Comparison of ENCODE assay signal across 32 mouse cellular contexts in the genomic region with DNA sequence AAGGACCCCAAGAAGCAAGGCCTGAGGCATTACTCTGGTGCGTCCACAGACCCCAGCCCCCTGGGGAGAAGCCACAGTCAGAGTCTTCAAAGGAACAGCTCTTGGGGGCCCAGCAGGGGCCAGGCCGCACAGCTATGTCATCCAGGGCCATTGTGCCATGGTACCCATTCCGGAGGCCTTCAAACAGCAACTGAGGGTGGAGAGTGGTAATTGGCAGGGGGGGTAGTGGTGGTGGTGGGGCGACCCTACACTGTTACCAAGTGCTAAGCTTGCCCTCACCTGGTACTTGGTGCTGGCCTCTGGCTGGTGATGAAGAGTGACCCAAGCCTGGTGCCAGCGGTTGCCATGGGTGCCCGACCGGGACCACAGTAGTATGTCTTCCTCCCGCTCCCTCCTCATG. TPM values are rescaled to one million over a fixed set of nuclear protein-coding genes. Genes with fewer than 3 reads are reported as not detected.
DNase-seq lines count a peak whose midpoint lies in the region; ATAC-seq and TF ChIP-seq lines count a peak whose summit lies in the region.
"Had no signal": no experiment of that assay in that cellular context is flagged by ENCODE, and none has a peak within 500 bp of the region (broad histone marks: within the 10 kb centered on the region; RNA-seq: fewer than 3 reads in every experiment).

No protein-coding gene starts in this region.

- H3K4me2 ChIP-seq in hindbrain, embryonic 13.5 days, result no peak overlapping the region
- H3K4me2 ChIP-seq in intestine, embryonic 16.5 days (ENCODE audit: low read depth, low read length), result peak overlapping the region; percentile 58
- H3K4me2 ChIP-seq: embryonic facial prominence, embryonic 13.5 days; heart, embryonic 11.5 days; kidney, embryonic 15.5 days; limb, embryonic 12.5 days; liver, embryonic 15.5 days; lung, embryonic 14.5 days had no signal

- H3K4me3 ChIP-seq in hindbrain, embryonic 13.5 days, result no peak overlapping the region
- H3K4me3 ChIP-seq in hindbrain, embryonic 10.5 days, result no peak overlapping the region
- no peak overlapping the region for H3K4me3 ChIP-seq in bone marrow, adult 2 months (replicated peaks; ENCODE audit: control insufficient read depth, low read depth, low read length)
- peak overlapping the region; percentile 53 for H3K4me3 ChIP-seq in intestine, embryonic 16.5 days (ENCODE audit: low read length)
- H3K4me3 ChIP-seq: embryonic facial prominence, embryonic 13.5 days; erythroblast, embryonic 14.5 days; kidney, embryonic 15.5 days; layer of hippocampus, adult 2 months; left cerebral cortex, adult 2 months; limb, embryonic 12.5 days; liver, embryonic 15.5 days had no signal

- peak; percentile 6; the same call in 1 of the 2 replicates for ATAC-seq in hindbrain, embryonic 13.5 days (ENCODE audit: low FRiP score)
- ATAC-seq in intestine, embryonic 16.5 days, result no peak
- ATAC-seq: Patski had no signal

- 0 out of 2 replicates have a peak overlapping the region, but pooled peaks have one; percentile 18 for H3K27ac ChIP-seq in hindbrain, embryonic 13.5 days
- no peak overlapping the region for H3K27ac ChIP-seq in hindbrain, embryonic 10.5 days
- no peak overlapping the region for H3K27ac ChIP-seq in bone marrow, adult 2 months (ENCODE audit: control insufficient read depth, insufficient read depth, low read depth, low read length, poor library complexity)
- H3K27ac ChIP-seq in intestine, embryonic 16.5 days (ENCODE audit: low read length), result peak overlapping the region; percentile 48; the same call in 1 of the 2 replicates
- H3K27ac ChIP-seq: embryonic facial prominence, embryonic 13.5 days; kidney, embryonic 15.5 days; layer of hippocampus, adult 2 months; left cerebral cortex, adult 2 months; limb, embryonic 12.5 days; liver, embryonic 15.5 days had no signal

- peaks cover 93% of the 10 kb centered on the region for H3K36me3 ChIP-seq in hindbrain, embryonic 13.5 days
- peaks cover 100% of the 10 kb centered on the region for H3K36me3 ChIP-seq in hindbrain, embryonic 10.5 days
- peaks cover 38% of the 10 kb centered on the region for H3K36me3 ChIP-seq in intestine, embryonic 16.5 days (ENCODE audit: control insufficient read depth, insufficient read depth, low read length)

- peak; percentile 22; the same call in 1 of the 2 replicates for TF ChIP-seq POLR2A in bone marrow, adult 2 months (IDR thresholded peaks at IDR 0.05; ENCODE audit: borderline replicate concordance, control insufficient read depth, low read depth, low read length)

- H3K4me1 ChIP-seq in hindbrain, embryonic 13.5 days (replicated peaks), result no peaks in the 10 kb centered on the region
- H3K4me1 ChIP-seq in hindbrain, embryonic 10.5 days (replicated peaks), result 0 out of 2 replicates have a peak, but pooled peaks cover 5% of the 10 kb centered on the region
- no peaks in the 10 kb centered on the region for H3K4me1 ChIP-seq in bone marrow, adult 2 months (ENCODE audit: control insufficient read depth, insufficient read depth, low read length)
- H3K4me1 ChIP-seq in intestine, embryonic 16.5 days (ENCODE audit: control insufficient read depth, insufficient read depth, low read length), result peaks cover 8% of the 10 kb centered on the region; the same call in 1 of the 2 replicates
- H3K4me1 ChIP-seq: embryonic facial prominence, embryonic 13.5 days; kidney, embryonic 15.5 days; limb, embryonic 12.5 days had no signal

- H3K9me3 ChIP-seq in hindbrain, embryonic 13.5 days, result no peaks in the 10 kb centered on the region
- no peaks in the 10 kb centered on the region for H3K9me3 ChIP-seq in hindbrain, embryonic 10.5 days
- H3K9me3 ChIP-seq in intestine, embryonic 16.5 days (ENCODE audit: control insufficient read depth, low read length), result no peaks in the 10 kb centered on the region
- H3K9me3 ChIP-seq: embryonic facial prominence, embryonic 13.5 days; kidney, embryonic 15.5 days; limb, embryonic 12.5 days; liver, embryonic 15.5 days had no signal

- peak; percentile 51 for DNase-seq in cerebellum, adult 9-11 months
- DNase-seq in cerebellum, adult 8-10 months, result no peak
- DNase-seq in hindbrain, embryonic 10.5 days (ENCODE audit: low spot score), result no peak
- no peak for DNase-seq in adrenal gland, postnatal 14 days
- DNase-seq: adrenal gland, postnatal 10 days; cerebellum, postnatal 14 days; gastrocnemius, postnatal 10 days; heart, postnatal 36 days; kidney, adult 18-20 months; kidney, postnatal 36 days; lung, embryonic 14.5 days; lung, postnatal 14 days; midbrain, embryonic 14.5 days; right cerebral cortex, postnatal 25 days; spleen, adult 18-20 months; thymus, postnatal 25 days had no signal

- H3K9ac ChIP-seq in hindbrain, embryonic 13.5 days, result no peak overlapping the region
- peak overlapping the region; percentile 67 for H3K9ac ChIP-seq in intestine, embryonic 16.5 days (ENCODE audit: low read depth, low read length)
- H3K9ac ChIP-seq: embryonic facial prominence, embryonic 13.5 days; kidney, embryonic 15.5 days; limb, embryonic 12.5 days; liver, embryonic 15.5 days; lung, embryonic 14.5 days had no signal

- H3K27me3 ChIP-seq in hindbrain, embryonic 13.5 days, result no peaks in the 10 kb centered on the region
- no peaks in the 10 kb centered on the region for H3K27me3 ChIP-seq in hindbrain, embryonic 10.5 days (ENCODE audit: insufficient read depth, poor library complexity, severe bottlenecking)
- H3K27me3 ChIP-seq in intestine, embryonic 16.5 days (replicated peaks; ENCODE audit: control insufficient read depth, insufficient read depth, low read length), result no peaks in the 10 kb centered on the region
- H3K27me3 ChIP-seq: embryonic facial prominence, embryonic 13.5 days; kidney, embryonic 15.5 days; limb, embryonic 12.5 days; liver, embryonic 15.5 days; Patski had no signal

- WGBS in hindbrain, embryonic 13.5 days, result 86% methylated on average over 8 of the region's 8 CpGs
- 92% methylated on average over 8 of the region's 8 CpGs for WGBS in hindbrain, embryonic 10.5 days
- 90% methylated on average over 8 of the region's 8 CpGs for WGBS in bone marrow, adult 2 months
- 88% methylated on average over 8 of the region's 8 CpGs for WGBS in intestine, embryonic 16.5 days

- no peak for TF ChIP-seq CTCF in bone marrow, adult 2 months (IDR thresholded peaks at IDR 0.05; ENCODE audit: control insufficient read depth, insufficient read depth, low read length)

RNA-seq across cellular contexts. Expression of a gene that starts 8.1 kb away (rescaled TPM):
- polyA plus RNA-seq in hindbrain, embryonic 13.5 days (2015; fragmentation: Nextera tagmentation; extraction: Ambion mirVana), result 409 and 436 TPM in 2 replicates
- polyA plus RNA-seq in hindbrain, embryonic 10.5 days (2016; fragmentation: Nextera tagmentation; extraction: Ambion mirVana), result 376 and 388 TPM in 2 replicates
- polyA plus RNA-seq in bone marrow, adult 2 months (2011; ENCODE audit: insufficient read depth, insufficient read length, low replicate concordance, missing spikeins), result 46.6 and 73.8 TPM in 2 replicates
- polyA plus RNA-seq in intestine, embryonic 16.5 days (2015; fragmentation: Nextera tagmentation; extraction: Ambion mirVana), result 343 and 364 TPM in 2 replicates
- total RNA-seq in adrenal gland, postnatal 14 days (2021), result 312 and 335 TPM in 2 replicates

RNA-seq across cellular contexts. Expression of a gene that starts 8.9 kb away (rescaled TPM):
- polyA plus RNA-seq in hindbrain, embryonic 13.5 days (2015; fragmentation: Nextera tagmentation; extraction: Ambion mirVana), result 2.3 and 2.6 TPM in 2 replicates
- 1.4 and 3.8 TPM in 2 replicates for polyA plus RNA-seq in hindbrain, embryonic 10.5 days (2016; fragmentation: Nextera tagmentation; extraction: Ambion mirVana)
- polyA plus RNA-seq in bone marrow, adult 2 months (2011; ENCODE audit: insufficient read depth, insufficient read length, low replicate concordance, missing spikeins), result 1.1 and 9.7 TPM in 2 replicates
- polyA plus RNA-seq in intestine, embryonic 16.5 days (2015; fragmentation: Nextera tagmentation; extraction: Ambion mirVana), result 582 and 797 TPM in 2 replicates
- 4.7 and 5.0 TPM in 2 replicates for total RNA-seq in adrenal gland, postnatal 14 days (2021)
- total RNA-seq: monocyte, adult 5-6 weeks had no signal

RNA-seq across cellular contexts. Expression of a gene that starts 9.3 kb away (rescaled TPM):
- 179 and 182 TPM in 2 replicates for polyA plus RNA-seq in hindbrain, embryonic 13.5 days (2015; fragmentation: Nextera tagmentation; extraction: Ambion mirVana)
- 163 and 189 TPM in 2 replicates for polyA plus RNA-seq in hindbrain, embryonic 10.5 days (2016; fragmentation: Nextera tagmentation; extraction: Ambion mirVana)
- 12.3 and 16.4 TPM in 2 replicates for polyA plus RNA-seq in bone marrow, adult 2 months (2011; ENCODE audit: insufficient read depth, insufficient read length, low replicate concordance, missing spikeins)
- polyA plus RNA-seq in intestine, embryonic 16.5 days (2015; fragmentation: Nextera tagmentation; extraction: Ambion mirVana), result 145 and 176 TPM in 2 replicates
- 56.6 and 58.1 TPM in 2 replicates for total RNA-seq in adrenal gland, postnatal 14 days (2021)

RNA-seq across cellular contexts. Expression of a gene that starts 15.8 kb away (rescaled TPM):
- 8.1 and 8.2 TPM in 2 replicates for polyA plus RNA-seq in hindbrain, embryonic 13.5 days (2015; fragmentation: Nextera tagmentation; extraction: Ambion mirVana)
- polyA plus RNA-seq in hindbrain, embryonic 10.5 days (2016; fragmentation: Nextera tagmentation; extraction: Ambion mirVana), result 0.05 and 0.44 TPM in 2 replicates
- 0.34 and 0.92 TPM in 2 replicates for polyA plus RNA-seq in bone marrow, adult 2 months (2011; ENCODE audit: insufficient read depth, insufficient read length, low replicate concordance, missing spikeins)
- 0.93 and 1.4 TPM in 2 replicates for polyA plus RNA-seq in intestine, embryonic 16.5 days (2015; fragmentation: Nextera tagmentation; extraction: Ambion mirVana)
- 2.1 and 3.0 TPM in 2 replicates for total RNA-seq in adrenal gland, postnatal 14 days (2021)
- total RNA-seq: granulocyte monocyte progenitor cell, adult 5-6 weeks; liver, adult 2 months; monocyte, adult 5-6 weeks; neutrophil, adult 5-6 weeks had no signal
- polyA plus RNA-seq: erythroblast, embryonic 14.5 days; liver, embryonic 15.5 days; lung, embryonic 14.5 days had no signal

RNA-seq across cellular contexts. Expression of a gene that starts 19.0 kb away (rescaled TPM):
- polyA plus RNA-seq in hindbrain, embryonic 13.5 days (2015; fragmentation: Nextera tagmentation; extraction: Ambion mirVana), result 21.1 and 21.2 TPM in 2 replicates
- polyA plus RNA-seq in hindbrain, embryonic 10.5 days (2016; fragmentation: Nextera tagmentation; extraction: Ambion mirVana), result 38.2 and 40.1 TPM in 2 replicates
- 14.5 and 22.7 TPM in 2 replicates for polyA plus RNA-seq in bone marrow, adult 2 months (2011; ENCODE audit: insufficient read depth, insufficient read length, low replicate concordance, missing spikeins)
- polyA plus RNA-seq in intestine, embryonic 16.5 days (2015; fragmentation: Nextera tagmentation; extraction: Ambion mirVana), result 28.4 and 34.1 TPM in 2 replicates
- 21.8 and 24.4 TPM in 2 replicates for total RNA-seq in adrenal gland, postnatal 14 days (2021)

Comparison
In these comparisons a context has a peak if more than half of its experiments do, and no peak if none do; other contexts are left out.
1. H3K27ac ChIP-seq: peak in hindbrain, embryonic 13.5 days (single experiment) and intestine, embryonic 16.5 days (single experiment); none in hindbrain, embryonic 10.5 days (single experiment) and bone marrow, adult 2 months (single experiment).
2. RNA of a gene that starts 8.9 kb away (polyA plus RNA-seq): 582 to 797 TPM in intestine, embryonic 16.5 days; 1.1 to 9.7 TPM in bone marrow, adult 2 months, 2.3 to 2.6 TPM in hindbrain, embryonic 13.5 days and 1.4 to 3.8 TPM in hindbrain, embryonic 10.5 days; every median in the first group is over 10 times any median in the second.